Mouse (Mus musculus): ENCODE data around the gene Kcnb1. TPM values are rescaled to one million over a fixed set of nuclear protein-coding genes. Genes with fewer than 3 reads are reported as not detected.

The Kcnb1 gene
- polyA plus RNA-seq (2021; fragmentation: Nextera tagmentation), result 13.9 and 14.5 TPM in 2 replicates
- long read RNA-seq, experiment 1, full-length matches to known transcripts, result 19 of 77 reads
- long read RNA-seq, experiment 1, partial matches to known transcripts, result 0 of 77 reads
- long read RNA-seq, experiment 1, other reads (novel, unspliced or antisense), result 58 of 77 reads
- long read RNA-seq, experiment 2, partial matches to known transcripts, result 5 of 71 reads
- long read RNA-seq, experiment 2, other reads (novel, unspliced or antisense), result 64 of 71 reads

GRCm38 (mm10) chr2:167190076-167190399 is at the start of gene Kcnb1:
Gene Kcnb1 (minus strand): TSS chr2:167190155.

DNA sequence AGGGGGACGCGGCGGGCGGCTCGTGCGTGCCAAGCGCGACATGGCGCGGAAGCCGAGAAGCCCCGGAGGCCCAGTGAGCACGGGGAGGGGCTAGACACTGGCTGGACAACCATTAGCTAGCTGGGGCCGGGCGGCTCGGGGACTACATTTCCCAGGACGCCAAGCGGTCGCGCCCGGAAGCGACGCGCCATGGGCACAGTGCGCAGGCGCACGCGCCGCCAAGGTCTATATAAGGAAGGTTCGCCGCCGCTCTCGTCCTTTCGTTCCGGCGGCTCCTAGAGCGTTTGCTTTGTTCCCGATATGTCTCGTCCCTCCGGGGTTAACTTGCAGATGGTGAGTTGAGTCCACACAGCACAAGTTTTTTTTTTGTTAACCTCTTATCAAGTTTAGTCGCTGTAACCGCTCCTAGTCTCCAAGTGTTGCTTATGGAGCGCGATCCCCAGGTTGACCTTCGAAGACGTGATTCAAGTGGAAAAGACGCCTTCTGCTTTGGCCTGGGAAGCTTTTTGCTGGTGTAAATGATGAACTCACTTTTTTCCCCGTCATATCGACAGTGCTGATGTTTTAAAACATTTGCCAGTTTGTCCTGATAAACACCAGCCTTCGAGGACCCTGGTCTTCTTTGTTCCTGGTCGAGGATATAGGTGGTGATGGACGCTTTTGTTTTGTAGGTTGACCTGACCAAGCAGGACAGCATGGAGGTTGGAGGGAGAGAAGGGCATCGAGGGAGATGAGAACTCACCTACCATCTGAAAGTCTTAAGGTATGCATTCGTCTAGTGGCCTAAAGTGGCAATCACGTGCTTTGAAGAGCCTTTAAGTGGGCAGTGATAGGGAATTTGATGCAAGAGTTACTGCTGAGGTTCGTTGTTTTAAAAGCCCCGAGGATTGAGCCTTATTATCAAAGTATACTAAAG is 126.7 kb downstream of the Kcnb1 start, which contains the start of gene Znfx1:
Gene Znfx1 (minus strand): TSS at position 51 of the 916 bp plus-strand sequence.

Other genes with a start within 250 kb of the Kcnb1 start
- 30.8 and 35.9 TPM in 2 replicates for gene Stau1, start 193.9 kb downstream of the Kcnb1 start, polyA plus RNA-seq (2021; fragmentation: Nextera tagmentation)
- 14.4 and 16.7 TPM in 2 replicates for gene Ddx27, start 175.0 kb downstream of the Kcnb1 start, polyA plus RNA-seq (2021; fragmentation: Nextera tagmentation)
- gene Znfx1, start 127.1 kb downstream of the Kcnb1 start, polyA plus RNA-seq (2021; fragmentation: Nextera tagmentation), result 11.8 and 12.5 TPM in 2 replicates
- 1.8 and 2.0 TPM in 2 replicates for gene Ptgis, start 50.4 kb upstream of the Kcnb1 start, polyA plus RNA-seq (2021; fragmentation: Nextera tagmentation)
- gene B4galt5, start 159.0 kb upstream of the Kcnb1 start, polyA plus RNA-seq (2021; fragmentation: Nextera tagmentation), result 3.4 and 5.5 TPM in 2 replicates
- 5.1 and 6.3 TPM in 2 replicates for gene Slc9a8, start 231.6 kb upstream of the Kcnb1 start, polyA plus RNA-seq (2021; fragmentation: Nextera tagmentation)

Data from left cerebral cortex, adult 6 months (tissue).